Mouse (Mus musculus): ENCODE results near the gene Gm17571. TPM values are rescaled to one million over a fixed set of nuclear protein-coding genes. Genes with fewer than 3 reads are reported as not detected.

The Gm17571 gene
- not detected in 2 replicates for polyA plus RNA-seq (2012; rRNA removed)

- WGBS = 44% methylated on average over 4 of the region's 4 CpGs
- no peak within 1 kb of the TSS for H3K27ac ChIP-seq (ENCODE audit: insufficient read depth, low read depth, low read length)
- no peak for TF ChIP-seq POLR2A (IDR thresholded peaks at IDR 0.05; ENCODE audit: low read depth, low read length)
- no peak for TF ChIP-seq CTCF (IDR thresholded peaks at IDR 0.05; ENCODE audit: extremely low read depth, insufficient read length, insufficient replicate concordance, low read depth, low read length)
Measured at GRCm38 (mm10) chr9:13446703-13447285, at the start of gene Gm17571. TSS of gene Gm17571 (minus strand) at chr9:13446753.

GRCm38 (mm10) chr9:13495530-13495929, 49.0 kb upstream of the Gm17571 start:
- Histone ChIP-seq H3K27ac (ENCODE audit: insufficient read depth, low read depth, low read length) (no peak overlapping the region), H3K4me3 (ENCODE audit: low read depth, low read length) (no peak overlapping the region), H3K4me1 (ENCODE audit: control insufficient read depth, insufficient read depth, insufficient read length, low read length) (peaks cover 2% of the 10 kb centered on the region; the same call in 1 of the 2 replicates), H3K36me3 (ENCODE audit: control insufficient read depth, insufficient read depth, low read length) (no peaks in the 10 kb centered on the region), H3K27me3 (ENCODE audit: control insufficient read depth, insufficient read depth, low read length) (no peaks in the 10 kb centered on the region)
- TF ChIP-seq POLR2A (IDR thresholded peaks at IDR 0.05; ENCODE audit: low read depth, low read length) = no peak

More at GRCm38 (mm10) chr9:13446703-13447285, at the start of gene Gm17571:
- Histone ChIP-seq H3K4me3 (ENCODE audit: low read depth, low read length) (no peak within 1 kb of the TSS), H3K4me1 (ENCODE audit: control insufficient read depth, insufficient read depth, insufficient read length, low read length) (no peaks in the 10 kb centered on the region; the same call in 1 of the 2 replicates), H3K27me3 (ENCODE audit: control insufficient read depth, insufficient read depth, low read length) (no peaks in the 10 kb centered on the region), H3K36me3 (ENCODE audit: control insufficient read depth, insufficient read depth, low read length) (no peaks in the 10 kb centered on the region)

- TF ChIP-seq POLR2A (IDR thresholded peaks at IDR 0.05; ENCODE audit: low read depth, low read length) = no peak
- TF ChIP-seq CTCF (IDR thresholded peaks at IDR 0.05; ENCODE audit: extremely low read depth, insufficient read length, insufficient replicate concordance, low read depth, low read length) = no peak
- WGBS = 80% methylated on average over 2 of the region's 2 CpGs
- Histone ChIP-seq H3K4me1 (ENCODE audit: control insufficient read depth, insufficient read depth, insufficient read length, low read length) (peaks cover 2% of the 10 kb centered on the region; the same call in 1 of the 2 replicates), H3K27me3 (ENCODE audit: control insufficient read depth, insufficient read depth, low read length) (no peaks in the 10 kb centered on the region; the same call in 1 of the 2 replicates), H3K4me3 (ENCODE audit: low read depth, low read length) (no peak overlapping the region), H3K36me3 (ENCODE audit: control insufficient read depth, insufficient read depth, low read length) (no peaks in the 10 kb centered on the region), H3K27ac (ENCODE audit: insufficient read depth, low read depth, low read length) (no peak overlapping the region)
Measured at GRCm38 (mm10) chr9:13493746-13494145, 47.2 kb upstream of the Gm17571 start.

GRCm38 (mm10) chr9:13492807-13493206, 46.3 kb upstream of the Gm17571 start:
- no peaks in the 10 kb centered on the region for H3K36me3 ChIP-seq (ENCODE audit: control insufficient read depth, insufficient read depth, low read length)
- no peaks in the 10 kb centered on the region; the same call in 1 of the 2 replicates for H3K27me3 ChIP-seq (ENCODE audit: control insufficient read depth, insufficient read depth, low read length)
- H3K27ac ChIP-seq (ENCODE audit: insufficient read depth, low read depth, low read length) = no peak overlapping the region
- no peak overlapping the region for H3K4me3 ChIP-seq (ENCODE audit: low read depth, low read length)
- no peaks in the 10 kb centered on the region for H3K4me1 ChIP-seq (ENCODE audit: control insufficient read depth, insufficient read depth, insufficient read length, low read length)
- WGBS = 74% methylated on average over 2 of the region's 2 CpGs
- TF ChIP-seq CTCF (IDR thresholded peaks at IDR 0.05; ENCODE audit: extremely low read depth, insufficient read length, insufficient replicate concordance, low read depth, low read length) = no peak
- TF ChIP-seq POLR2A (IDR thresholded peaks at IDR 0.05; ENCODE audit: low read depth, low read length) = no peak

- no peak for TF ChIP-seq CTCF (IDR thresholded peaks at IDR 0.05; ENCODE audit: extremely low read depth, insufficient read length, insufficient replicate concordance, low read depth, low read length)
- Histone ChIP-seq H3K36me3 (ENCODE audit: control insufficient read depth, insufficient read depth, low read length) (no peaks in the 10 kb centered on the region), H3K27ac (ENCODE audit: insufficient read depth, low read depth, low read length) (no peak overlapping the region), H3K4me1 (ENCODE audit: control insufficient read depth, insufficient read depth, insufficient read length, low read length) (no peaks in the 10 kb centered on the region), H3K27me3 (ENCODE audit: control insufficient read depth, insufficient read depth, low read length) (no peaks in the 10 kb centered on the region; the same call in 1 of the 2 replicates), H3K4me3 (ENCODE audit: low read depth, low read length) (no peak overlapping the region)
- WGBS = 66% methylated on average over 9 of the region's 9 CpGs
Measured at GRCm38 (mm10) chr9:13491854-13492620, 45.5 kb upstream of the Gm17571 start.

- 53% methylated on average over 1 of the region's 1 CpGs for WGBS
- Histone ChIP-seq H3K27ac (ENCODE audit: insufficient read depth, low read depth, low read length) (no peak overlapping the region), H3K36me3 (ENCODE audit: control insufficient read depth, insufficient read depth, low read length) (no peaks in the 10 kb centered on the region), H3K27me3 (ENCODE audit: control insufficient read depth, insufficient read depth, low read length) (no peaks in the 10 kb centered on the region; the same call in 1 of the 2 replicates), H3K4me3 (ENCODE audit: low read depth, low read length) (no peak overlapping the region), H3K4me1 (ENCODE audit: control insufficient read depth, insufficient read depth, insufficient read length, low read length) (no peaks in the 10 kb centered on the region)
- TF ChIP-seq CTCF (IDR thresholded peaks at IDR 0.05; ENCODE audit: extremely low read depth, insufficient read length, insufficient replicate concordance, low read depth, low read length) (no peak), POLR2A (IDR thresholded peaks at IDR 0.05; ENCODE audit: low read depth, low read length) (no peak)
Measured at GRCm38 (mm10) chr9:13491107-13491506, 44.6 kb upstream of the Gm17571 start.

GRCm38 (mm10) chr9:13485914-13486313, 39.4 kb upstream of the Gm17571 start:
- Histone ChIP-seq H3K27me3 (ENCODE audit: control insufficient read depth, insufficient read depth, low read length) (no peaks in the 10 kb centered on the region; the same call in 1 of the 2 replicates), H3K36me3 (ENCODE audit: control insufficient read depth, insufficient read depth, low read length) (no peaks in the 10 kb centered on the region), H3K4me3 (ENCODE audit: low read depth, low read length) (no peak overlapping the region), H3K27ac (ENCODE audit: insufficient read depth, low read depth, low read length) (no peak overlapping the region), H3K4me1 (ENCODE audit: control insufficient read depth, insufficient read depth, insufficient read length, low read length) (no peaks in the 10 kb centered on the region)
- TF ChIP-seq POLR2A (IDR thresholded peaks at IDR 0.05; ENCODE audit: low read depth, low read length) (no peak), CTCF (IDR thresholded peaks at IDR 0.05; ENCODE audit: extremely low read depth, insufficient read length, insufficient replicate concordance, low read depth, low read length) (no peak)
- 65% methylated on average over 1 of the region's 1 CpGs for WGBS
